Mouse (Mus musculus) midbrain, embryonic 10.5 days (tissue): ENCODE data around the gene Per1. TPM values are rescaled to one million over a fixed set of nuclear protein-coding genes. Genes with fewer than 3 reads are reported as not detected.
"Not testable (repeated sequence)": the region's sequence is repeated elsewhere in the genome, so short reads cannot be mapped to it uniquely, and the experiment has no call there.

Source experiments
- DNase-seq: peaks from one replicate; pipeline ENCODE4 v3.0.0-alpha.2; 2017; ENCODE audit warnings: low spot score
- H3K27ac ChIP-seq: fragments of 300-500 bp; sonication (generic); replicated peaks from 2 replicates; pipeline ENCODE4 v1.5.1; 2016; ENCODE audit warnings: mild to moderate bottlenecking
- H3K27me3 ChIP-seq: fragments of 300-500 bp; sonication (generic); 2 replicates; pipeline ENCODE4 v1.6.1; 2016; ENCODE audit warnings: low read depth, mild to moderate bottlenecking; ENCODE audit not compliant: poor library complexity, severe bottlenecking
- H3K36me3 ChIP-seq: fragments of 300-500 bp; sonication (generic); 2 replicates; pipeline ENCODE4 v1.6.1; 2016; ENCODE audit warnings: mild to moderate bottlenecking, moderate library complexity
- H3K4me1 ChIP-seq: fragments of 300-500 bp; sonication (generic); 2 replicates; pipeline ENCODE4 v1.6.1; 2016
- H3K4me3 ChIP-seq: fragments of 300-500 bp; sonication (generic); 2 replicates; pipeline ENCODE4 v1.5.1; 2016; ENCODE audit warnings: mild to moderate bottlenecking, moderate library complexity
- H3K9me3 ChIP-seq: fragments of 300-500 bp; sonication (generic); replicated peaks from 2 replicates; pipeline ENCODE4 v1.6.1; 2016; ENCODE audit warnings: mild to moderate bottlenecking
- WGBS: fragments of 180-500 bp; shearing (Covaris S2); methylation state at CpG from one replicate; pipeline ENCODE4 v1.1.7; 2016; 5-methylcytosine and 5-hydroxymethylcytosine counted together
- polyA plus RNA-seq: library from polyadenylated mRNA; unstranded; fragments of >200 nt; fragmentation: Nextera tagmentation; extraction: Ambion mirVana; gene quantifications from 2 replicates; pipeline ENCODE4 v1.2.1, GENCODE M21; 2016

Per1 gene
- polyA plus RNA-seq, 1 experiment from 2014 or later: 7.6 TPM

DNA sequence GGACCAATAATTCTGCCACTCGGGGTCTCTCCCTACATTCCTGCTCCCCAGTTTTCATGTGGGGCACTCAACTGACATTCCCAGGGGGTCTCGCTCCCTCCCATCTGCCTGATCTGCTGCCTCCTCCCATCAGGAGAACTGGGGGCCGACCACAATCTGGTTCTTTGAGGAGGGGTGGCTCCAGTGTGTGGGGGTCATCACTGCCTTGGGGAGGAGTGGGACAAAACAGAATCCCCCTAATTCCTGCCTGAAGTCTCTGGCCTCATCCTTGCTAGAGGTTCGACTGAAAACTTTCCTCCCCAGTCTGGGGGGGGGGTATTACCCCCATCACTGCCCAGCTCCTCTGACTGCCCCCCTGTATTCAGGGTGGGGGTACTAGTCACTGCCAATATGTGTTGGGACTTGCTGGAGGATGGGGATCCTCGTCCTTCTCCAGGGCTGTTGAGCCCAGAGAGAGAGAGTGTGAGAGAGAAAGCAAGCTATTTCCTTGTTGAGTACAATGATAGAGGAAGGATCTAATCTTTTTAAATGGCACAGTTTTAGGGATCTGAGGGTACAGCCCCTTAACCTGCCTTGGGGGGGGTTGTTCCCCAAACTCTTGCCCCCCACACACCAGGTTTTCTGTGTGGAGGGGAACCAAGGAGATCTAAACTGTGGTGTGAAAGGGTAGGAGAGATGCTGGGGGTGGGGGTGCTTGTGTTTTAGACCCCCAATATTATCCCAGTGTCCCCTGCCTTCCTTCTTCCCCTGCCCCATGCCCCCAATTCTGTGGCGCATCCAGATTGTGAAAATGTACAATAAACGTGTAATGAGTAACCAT, 3.2 kb upstream of the Per1 start:
- 70% methylated on average over 7 of the region's 7 CpGs for WGBS
- peaks cover 4% of the 10 kb centered on the region; the same call in 1 of the 2 replicates for H3K27me3 ChIP-seq
- H3K4me1 ChIP-seq: peaks cover 78% of the 10 kb centered on the region
- H3K4me3 ChIP-seq: peak overlapping the region; percentile 7; the same call in 1 of the 2 replicates
- peaks cover 33% of the 10 kb centered on the region for H3K36me3 ChIP-seq
- DNase-seq: no peak
- no peaks in the 10 kb centered on the region for H3K9me3 ChIP-seq
- no peak overlapping the region for H3K27ac ChIP-seq

DNA sequence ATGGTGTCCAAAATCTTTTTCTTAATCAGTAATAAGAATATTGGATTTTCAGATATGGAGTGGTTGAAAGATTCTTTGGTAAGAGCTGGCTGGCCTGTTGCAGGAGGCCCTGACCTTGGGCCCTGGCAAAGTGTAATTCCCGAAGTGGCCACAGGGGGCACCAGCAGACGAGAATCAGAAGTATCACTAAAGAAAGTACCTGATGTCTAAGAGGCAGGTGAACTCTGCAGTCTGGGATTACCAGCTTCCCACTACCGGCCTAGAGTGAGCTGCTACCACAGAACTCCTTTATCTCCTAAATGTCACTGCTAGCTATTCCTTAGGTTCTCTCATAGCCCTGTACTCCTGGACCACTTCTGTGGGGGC, 2.6 kb upstream of the Per1 start:
- H3K4me1 ChIP-seq: peaks cover 78% of the 10 kb centered on the region
- DNase-seq: peak; percentile 82
- WGBS: 1% methylated on average over 3 of the region's 3 CpGs

DNA sequence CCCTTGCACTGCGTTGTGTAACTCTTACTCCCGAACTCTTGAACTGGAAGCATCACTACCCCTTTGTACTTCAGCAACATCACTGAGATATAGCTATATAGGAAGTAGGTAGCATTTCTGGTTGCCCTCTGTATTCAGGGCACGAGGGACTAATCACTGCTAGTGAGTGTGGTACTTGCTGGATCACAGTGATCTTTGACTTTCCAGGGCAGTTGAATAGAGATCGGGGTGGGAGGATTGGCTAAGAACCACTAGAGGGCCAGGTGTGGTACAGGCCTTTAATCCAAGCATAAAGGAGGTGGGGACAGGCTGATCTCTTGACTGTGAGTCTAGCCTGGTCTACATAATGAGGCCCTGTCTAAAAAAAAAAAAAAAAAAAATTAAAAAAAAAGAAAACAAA, 2.1 kb upstream of the Per1 start:
- H3K27ac ChIP-seq: no peak overlapping the region
- DNase-seq: no peak
- H3K4me3 ChIP-seq: peak overlapping the region; percentile 5; the same call in 1 of the 2 replicates
- no peaks in the 10 kb centered on the region for H3K9me3 ChIP-seq
- H3K27me3 ChIP-seq: peaks cover 4% of the 10 kb centered on the region; the same call in 1 of the 2 replicates
- peaks cover 78% of the 10 kb centered on the region for H3K4me1 ChIP-seq
- WGBS: 84% methylated on average over 4 of the region's 4 CpGs
- H3K36me3 ChIP-seq: peaks cover 33% of the 10 kb centered on the region

More for the DNA sequence above, 2.6 kb upstream of the Per1 start:
- Histone ChIP-seq H3K27ac (no peak overlapping the region), H3K36me3 (peaks cover 33% of the 10 kb centered on the region), H3K4me3 (peak overlapping the region; percentile 5; the same call in 1 of the 2 replicates), H3K9me3 (no peaks in the 10 kb centered on the region), H3K27me3 (peaks cover 4% of the 10 kb centered on the region; the same call in 1 of the 2 replicates)

DNA sequence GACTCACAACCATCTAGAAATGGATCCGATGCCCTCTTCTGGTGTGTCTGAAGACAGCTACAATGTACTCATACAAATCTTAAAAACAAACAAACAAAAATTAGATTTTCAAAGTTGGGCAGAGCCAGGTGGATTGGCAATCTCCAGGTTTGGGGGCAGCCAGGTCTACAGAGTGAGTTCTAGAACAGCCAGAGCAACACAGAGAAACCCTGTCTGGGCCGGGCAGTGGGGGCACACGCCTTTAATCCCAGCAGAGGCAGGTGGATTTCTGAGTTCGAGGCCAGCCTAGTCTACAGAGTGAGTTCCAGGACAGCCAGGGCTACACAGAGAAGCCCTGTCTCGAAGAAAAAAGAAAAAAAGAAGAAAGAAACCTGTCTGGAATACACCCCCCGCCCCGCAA, 1.2 kb upstream of the Per1 start:
- Histone ChIP-seq H3K4me1 (peaks cover 79% of the 10 kb centered on the region), H3K36me3 (peaks cover 33% of the 10 kb centered on the region)
- not testable (repeated sequence) for DNase-seq, H3K27ac ChIP-seq, H3K4me3 ChIP-seq, H3K27me3 ChIP-seq, H3K9me3 ChIP-seq
- WGBS: 82% methylated on average over 7 of the region's 7 CpGs

DNA sequence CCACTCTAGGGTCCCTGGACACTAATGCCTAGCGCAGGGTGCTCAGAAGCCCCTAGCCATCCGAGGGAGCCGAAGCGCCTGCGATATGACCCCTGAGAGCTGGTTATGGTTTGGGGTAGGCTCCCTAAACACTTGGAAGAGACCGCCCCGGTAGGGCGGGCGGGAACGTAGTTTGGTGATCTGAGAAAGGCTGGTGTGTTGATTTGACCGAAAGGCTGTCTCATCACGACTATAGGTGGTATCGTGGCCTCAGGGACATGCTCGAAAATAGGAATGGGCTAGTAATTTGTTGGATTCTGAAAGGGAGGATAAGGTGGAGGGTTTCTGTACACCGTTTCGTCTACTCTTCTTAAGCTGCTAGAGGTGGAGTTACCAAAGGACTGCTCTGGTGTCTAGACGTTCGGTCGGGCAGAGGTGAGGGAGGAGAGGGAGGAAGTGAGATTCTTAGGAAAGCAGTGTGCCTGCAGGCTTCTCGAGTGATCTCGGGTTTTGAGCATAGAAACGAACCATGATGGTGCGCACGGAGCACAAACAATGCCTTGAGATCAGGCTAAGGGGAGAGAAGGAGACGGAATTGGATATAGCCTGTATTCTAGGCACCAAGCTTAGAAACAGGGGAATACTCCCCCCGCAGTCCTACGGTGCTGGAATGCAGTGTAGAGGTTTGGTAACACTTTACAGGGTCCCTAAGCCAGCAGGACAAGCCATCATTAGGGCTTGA, 654 bp downstream of the Per1 start:
- WGBS: 5% methylated on average over 27 of the region's 27 CpGs
- peaks cover 79% of the 10 kb centered on the region for H3K4me1 ChIP-seq
- DNase-seq: no peak
- H3K27ac ChIP-seq: peak overlapping the region; percentile 74
- peaks cover 4% of the 10 kb centered on the region; the same call in 1 of the 2 replicates for H3K27me3 ChIP-seq
- H3K36me3 ChIP-seq: peaks cover 20% of the 10 kb centered on the region
- no peaks in the 10 kb centered on the region for H3K9me3 ChIP-seq
- H3K4me3 ChIP-seq: peak overlapping the region; percentile 65

DNA sequence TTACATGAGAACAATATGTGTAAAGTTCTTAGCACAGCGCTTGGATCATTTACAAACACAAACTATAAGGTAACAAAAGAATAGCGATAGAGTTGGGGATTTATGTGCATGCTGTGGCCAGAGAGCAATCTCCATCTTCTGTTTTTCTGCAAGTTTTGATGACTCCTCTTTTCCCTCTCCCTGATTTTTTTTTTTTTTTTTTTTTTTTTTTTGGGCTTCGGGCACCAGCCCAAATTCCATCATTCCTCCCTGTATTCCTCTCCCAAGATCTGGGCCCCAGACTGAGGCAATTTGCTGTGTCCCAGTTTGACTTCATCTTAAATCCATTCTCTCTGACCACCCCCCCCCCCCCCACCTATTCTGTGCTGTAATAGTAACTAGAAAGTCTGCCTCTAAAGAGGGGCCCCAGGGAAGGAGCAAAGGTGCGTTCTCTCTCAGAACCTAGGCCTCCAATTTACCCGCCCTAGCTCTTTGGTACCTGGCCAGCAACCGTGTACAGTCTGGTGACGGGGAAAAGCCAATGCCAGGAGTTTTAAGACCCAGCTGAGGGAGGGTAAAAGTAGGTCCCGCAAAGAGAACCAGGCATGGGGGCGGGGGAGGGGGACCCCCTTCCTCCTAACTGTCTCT, 1.5 kb downstream of the Per1 start:
- 12% methylated on average over 9 of the region's 9 CpGs for whole genome bisulfite sequencing
- H3K27me3 ChIP-seq: peaks cover 4% of the 10 kb centered on the region; the same call in 1 of the 2 replicates
- peaks cover 20% of the 10 kb centered on the region for H3K36me3 ChIP-seq
- H3K27ac ChIP-seq: peak overlapping the region; percentile 77
- no peaks in the 10 kb centered on the region for H3K9me3 ChIP-seq
- no peak for DNase-seq
- H3K4me3 ChIP-seq: peak overlapping the region; percentile 65
- H3K4me1 ChIP-seq: peaks cover 78% of the 10 kb centered on the region

DNA sequence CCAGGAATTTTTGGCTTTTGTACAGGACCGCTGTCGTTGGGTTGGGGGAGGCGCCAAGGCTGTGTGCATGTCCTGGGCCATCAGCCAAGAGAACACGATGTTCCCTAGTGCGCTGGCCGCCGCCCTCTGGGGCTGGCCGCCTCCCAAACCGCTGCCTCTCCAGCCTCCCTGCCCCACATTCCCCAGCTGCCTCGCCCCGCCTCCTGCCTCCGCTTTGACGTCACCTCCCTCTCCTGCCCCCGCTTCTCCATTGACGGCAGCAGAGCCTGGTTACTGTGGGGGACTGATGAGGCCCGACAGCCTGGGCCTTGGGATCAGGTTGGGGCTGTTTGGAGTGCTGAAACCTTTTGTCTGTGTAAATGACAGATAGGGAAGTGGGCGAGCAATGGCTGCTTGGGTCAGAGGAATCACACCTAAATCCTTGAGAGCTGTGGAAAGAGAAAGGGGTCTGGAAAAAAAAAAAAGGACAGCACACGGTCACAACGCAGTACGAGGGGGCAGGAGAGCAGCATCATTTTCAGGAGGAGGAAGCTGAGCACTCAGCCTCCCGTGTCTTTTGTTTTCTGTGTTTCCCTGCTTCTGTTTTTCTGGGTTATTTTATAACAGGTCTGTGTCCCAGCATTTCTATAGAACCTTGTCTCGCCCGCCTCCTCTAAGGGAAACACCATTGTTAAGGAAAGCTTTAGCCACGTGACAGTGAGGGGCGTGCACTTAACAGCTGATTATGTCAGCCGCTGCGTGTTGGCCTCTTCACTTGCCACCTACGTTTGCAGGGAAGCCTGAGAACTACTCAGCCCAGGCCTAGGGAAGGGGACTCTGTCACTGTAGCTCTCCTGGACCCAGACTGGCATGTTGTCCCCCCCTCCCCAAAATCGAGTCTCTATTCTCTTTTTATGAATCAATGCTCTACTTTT, 2.2 kb downstream of the Per1 start:
- Histone ChIP-seq H3K36me3 (peaks cover 22% of the 10 kb centered on the region), H3K4me3 (peak overlapping the region; percentile 65), H3K27me3 (peaks cover 4% of the 10 kb centered on the region; the same call in 1 of the 2 replicates), H3K27ac (peak overlapping the region; percentile 77), H3K4me1 (peaks cover 70% of the 10 kb centered on the region), H3K9me3 (no peaks in the 10 kb centered on the region)
- DNase-seq: peak; percentile 85
- 2% methylated on average over 29 of the region's 29 CpGs for WGBS

DNA sequence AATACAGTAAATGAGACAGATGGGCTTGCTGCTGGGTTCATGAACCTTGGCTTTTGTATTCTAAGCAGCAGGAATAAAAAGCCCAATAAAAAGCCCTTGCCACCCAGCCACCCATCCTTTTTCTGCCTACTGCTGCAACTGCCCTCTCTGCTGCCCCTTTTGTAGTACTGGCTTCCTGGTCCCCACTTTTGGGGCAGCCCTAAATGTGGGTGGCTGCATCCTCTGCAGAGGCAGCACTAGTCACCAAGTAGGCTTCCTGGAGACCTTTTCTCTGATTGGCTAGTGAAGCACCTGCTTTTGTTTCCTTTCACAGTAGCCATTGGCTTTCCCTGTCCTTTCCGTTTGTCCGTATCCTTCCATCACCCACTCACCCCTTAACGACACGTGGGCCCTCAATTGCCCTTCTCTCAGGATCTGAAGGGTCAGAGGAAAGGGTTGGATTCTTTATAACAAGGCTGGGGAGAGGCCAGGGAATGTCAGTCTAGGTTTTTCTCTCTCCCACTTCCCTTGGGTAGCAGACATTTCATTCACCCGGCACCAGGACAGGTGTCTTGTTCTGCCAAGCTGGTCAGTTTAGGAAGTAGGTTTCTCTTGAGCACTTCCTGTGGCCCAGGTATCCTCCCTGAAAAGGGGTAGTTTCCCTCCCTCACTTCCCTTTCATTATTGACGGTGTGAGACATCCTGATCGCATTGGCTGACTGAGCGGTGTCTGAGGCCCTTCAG, 3.2 kb downstream of the Per1 start:
- Histone ChIP-seq H3K4me1 (peaks cover 70% of the 10 kb centered on the region), H3K27me3 (peaks cover 4% of the 10 kb centered on the region; the same call in 1 of the 2 replicates), H3K27ac (peak overlapping the region; percentile 83), H3K4me3 (peak overlapping the region; percentile 65), H3K36me3 (peaks cover 26% of the 10 kb centered on the region), H3K9me3 (no peaks in the 10 kb centered on the region)
- no peak for DNase-seq
- WGBS: 22% methylated on average over 8 of the region's 8 CpGs

DNA sequence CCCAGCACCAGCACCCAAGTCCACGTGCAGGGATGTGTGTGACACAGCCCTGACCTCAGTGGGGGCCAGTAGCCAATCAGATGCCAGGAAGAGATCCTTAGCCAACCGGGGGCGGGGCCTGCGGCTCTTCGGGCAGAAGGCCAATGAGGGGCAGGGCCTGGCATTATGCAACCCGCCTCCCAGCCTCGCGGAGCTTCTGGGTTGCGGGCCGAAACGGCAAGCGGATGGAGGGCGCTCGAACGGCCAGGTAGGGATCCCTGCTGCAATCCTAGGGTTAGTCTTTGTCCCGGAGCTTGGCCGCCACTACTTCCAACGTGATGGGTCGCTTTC, 3.7 kb downstream of the Per1 start:
- peaks cover 31% of the 10 kb centered on the region for H3K36me3 ChIP-seq
- peaks cover 70% of the 10 kb centered on the region for H3K4me1 ChIP-seq
- H3K4me3 ChIP-seq: peak overlapping the region; percentile 65
- 0% methylated on average over 19 of the region's 19 CpGs for WGBS
- H3K27me3 ChIP-seq: peaks cover 4% of the 10 kb centered on the region; the same call in 1 of the 2 replicates
- H3K27ac ChIP-seq: peak overlapping the region; percentile 83
- DNase-seq: peak; percentile 93
- no peaks in the 10 kb centered on the region for H3K9me3 ChIP-seq

DNA sequence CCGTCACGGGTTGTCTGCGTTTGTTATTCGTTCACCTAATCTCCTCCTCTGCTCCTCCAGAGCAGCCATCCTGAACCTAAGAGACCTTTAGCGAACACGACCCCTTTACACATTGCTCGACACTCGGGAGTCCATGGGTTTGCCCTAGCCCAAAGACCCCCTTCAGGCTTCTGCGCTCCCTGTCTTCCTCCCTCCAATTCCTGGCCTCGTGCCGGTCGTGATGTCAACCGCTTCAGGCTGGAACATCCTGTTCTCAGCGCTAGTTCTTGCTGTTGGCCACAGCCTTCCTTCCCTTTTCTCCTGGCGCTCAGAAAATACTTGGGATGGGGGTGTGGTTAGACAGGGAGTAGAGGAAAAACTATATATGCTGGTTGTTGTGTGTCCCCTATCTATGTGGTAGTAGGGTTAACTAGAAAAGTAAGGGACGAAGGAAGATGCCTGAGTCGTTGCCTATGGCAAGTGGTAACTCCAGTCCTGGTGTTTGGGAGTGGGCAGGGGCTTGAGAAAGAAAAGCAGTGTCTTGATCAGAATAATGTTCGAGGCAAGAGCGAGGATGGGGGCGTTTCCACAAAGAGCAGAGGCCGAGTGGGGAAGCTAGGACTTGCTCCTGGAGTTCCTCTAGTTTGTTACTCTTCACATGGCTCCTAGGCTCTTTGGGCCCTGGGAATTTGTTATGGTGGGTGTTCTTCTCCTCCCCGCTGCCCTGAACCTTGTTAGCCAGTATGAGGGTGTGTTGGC, 4.3 kb downstream of the Per1 start:
- peak overlapping the region; percentile 83 for H3K27ac ChIP-seq
- peak overlapping the region; percentile 65 for H3K4me3 ChIP-seq
- H3K36me3 ChIP-seq: peaks cover 37% of the 10 kb centered on the region
- peaks cover 64% of the 10 kb centered on the region for H3K4me1 ChIP-seq
- H3K9me3 ChIP-seq: no peaks in the 10 kb centered on the region
- DNase-seq: no peak
- 2% methylated on average over 22 of the region's 22 CpGs for WGBS
- H3K27me3 ChIP-seq: peaks cover 4% of the 10 kb centered on the region; the same call in 1 of the 2 replicates

DNA sequence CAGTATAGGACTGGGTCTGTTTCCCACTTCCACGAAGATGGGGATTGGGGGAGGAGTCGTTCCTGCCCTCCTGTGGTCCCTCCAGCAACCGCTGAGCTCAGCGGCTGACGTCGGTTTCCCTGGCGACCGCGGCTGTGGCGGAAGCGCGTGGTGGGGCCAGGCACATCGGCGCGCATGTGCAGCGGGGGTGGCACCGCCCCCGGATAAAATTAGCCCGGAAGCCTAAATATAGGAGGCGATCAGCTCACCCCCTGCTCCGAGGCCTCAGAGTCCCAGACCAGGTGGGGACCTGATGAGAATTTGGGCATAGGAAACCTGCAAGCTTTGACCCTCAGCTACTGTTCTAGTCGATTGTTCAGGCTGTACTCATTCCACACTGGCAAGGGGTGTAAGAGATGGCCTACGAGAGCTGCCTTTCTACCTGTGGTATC, 4.9 kb downstream of the Per1 start:
- peak overlapping the region; percentile 65 for H3K4me3 ChIP-seq
- peaks cover 4% of the 10 kb centered on the region; the same call in 1 of the 2 replicates for H3K27me3 ChIP-seq
- H3K27ac ChIP-seq: peak overlapping the region; percentile 83
- 3% methylated on average over 23 of the region's 23 CpGs for WGBS
- peaks cover 60% of the 10 kb centered on the region for H3K4me1 ChIP-seq
- H3K9me3 ChIP-seq: no peaks in the 10 kb centered on the region
- DNase-seq: peak; percentile 87
- H3K36me3 ChIP-seq: peaks cover 43% of the 10 kb centered on the region
